Mouse (Mus musculus) testis, adult 2 months (tissue): ENCODE measurements around the gene Mrs2.

Source experiments
- CTCF ChIP-seq: fragments of 200-500 bp; IDR thresholded peaks from 2 replicates; pipeline ENCODE4 v1.5.1; 2012; ENCODE audit warnings: low read depth, mild to moderate bottlenecking, inconsistent platforms, low read length, moderate library complexity; ENCODE audit not compliant: control insufficient read depth, insufficient read depth, insufficient replicate concordance
- POLR2A ChIP-seq: fragments of 200-500 bp; IDR thresholded peaks from 2 replicates; pipeline ENCODE4 v1.6.1; 2012; ENCODE audit warnings: low read depth, mild to moderate bottlenecking, inconsistent platforms, low read length, moderate library complexity; ENCODE audit not compliant: control insufficient read depth

DNA sequence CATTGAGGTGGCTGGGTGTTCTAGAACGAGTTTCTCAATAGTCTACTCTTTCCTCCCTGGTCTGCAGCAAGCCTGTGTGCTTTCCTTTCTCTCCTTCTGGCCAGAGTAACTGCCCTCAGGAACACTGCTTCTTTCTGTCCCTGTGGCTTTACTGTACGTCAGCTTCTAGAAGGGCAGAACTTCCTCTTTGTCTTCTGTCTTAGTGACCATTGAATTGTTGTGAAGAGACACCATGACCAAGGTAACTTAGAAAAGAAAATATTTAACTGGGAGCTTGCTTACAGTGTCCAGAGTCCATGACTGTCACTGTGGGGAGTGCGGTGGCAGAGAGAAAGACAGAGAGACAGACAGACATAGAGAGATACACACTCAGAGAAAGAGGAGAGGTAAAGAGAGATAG is 60.1 kb downstream of the Mrs2 start:
- no peak for TF ChIP-seq CTCF
- TF ChIP-seq POLR2A = no peak
